Mouse (Mus musculus): Measurements from ENCODE around the gene Olfr681. TPM values are rescaled to one million over a fixed set of nuclear protein-coding genes. Genes with fewer than 3 reads are reported as not detected.

Gene Olfr681
- polyA plus RNA-seq (2015; fragmentation: Illumina TruSeq; extraction: RNeasy Lipid Tissue Mini Kit (QIAGEN cat#74804); ENCODE audit: insufficient read depth, low read depth, low replicate concordance): not detected

DNA sequence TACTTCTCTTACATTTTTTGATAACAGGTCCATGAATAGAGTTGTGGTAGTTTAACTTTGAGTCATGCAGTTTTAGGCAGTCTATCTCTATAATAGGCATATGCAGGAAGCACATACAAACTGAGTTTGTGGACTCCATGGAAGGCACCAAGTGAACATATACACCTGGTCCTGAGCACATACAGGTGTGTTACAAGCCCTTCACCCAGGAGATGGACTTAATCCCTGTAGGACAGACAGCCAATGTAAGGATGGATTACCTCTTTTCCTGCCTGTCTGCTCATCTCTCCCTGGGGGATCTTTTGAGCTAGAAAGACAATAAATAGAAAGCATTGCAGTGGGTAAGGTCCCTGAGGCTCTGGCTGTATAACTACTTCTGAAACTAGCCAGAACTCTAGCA lies at the start of gene Olfr681:
Gene Olfr681, plus strand, starts transcription at position 301 of the 400 bp plus-strand sequence.

DNA sequence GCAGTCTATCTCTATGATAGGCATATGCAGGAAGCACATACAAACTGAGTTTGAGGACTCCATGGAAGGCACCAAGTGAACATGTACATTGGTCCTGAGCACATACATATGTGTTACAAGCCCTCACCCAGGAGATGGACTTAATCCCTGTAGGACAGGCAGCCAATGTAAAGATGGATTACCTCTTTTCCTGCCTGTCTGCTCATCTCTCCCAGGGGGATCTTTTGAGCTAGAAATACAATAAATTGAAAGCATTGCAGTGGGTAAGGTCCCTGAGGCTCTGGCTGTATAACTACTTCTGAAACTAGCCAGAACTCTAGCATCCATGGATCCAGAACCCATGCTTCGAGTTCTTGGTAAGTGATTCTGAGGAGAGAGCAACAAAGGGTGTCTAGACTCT lies 35.7 kb upstream of the Olfr681 start, which contains the start of gene Olfr679:
Gene Olfr679, plus strand, starts transcription at position 301 of the 400 bp plus-strand sequence.

DNA sequence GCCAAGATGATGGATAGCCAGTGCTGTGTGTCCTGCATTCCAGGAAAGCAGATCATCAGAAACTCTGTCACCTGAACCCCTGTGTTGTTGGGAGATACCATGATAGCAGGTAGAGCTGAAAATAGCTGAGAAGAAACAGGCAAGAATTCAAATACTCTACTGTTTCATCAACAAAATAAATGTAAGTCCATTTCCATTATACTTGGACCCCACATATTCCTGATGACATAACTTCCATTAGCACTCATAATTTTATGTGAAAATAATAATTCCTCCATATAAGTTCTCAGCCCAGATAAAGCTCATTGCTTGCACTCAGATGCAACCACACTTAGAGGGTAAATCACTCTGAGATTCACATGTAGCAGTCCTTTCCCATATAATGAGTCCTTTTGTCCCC lies 23.9 kb upstream of the Olfr681 start, which contains the start of gene Olfr680-ps1:
Gene Olfr680-ps1, minus strand, starts transcription at position 101 of the 400 bp plus-strand sequence.

GRCm38 (mm10) chr7:105146912-105147311 lies 30.3 kb downstream of the Olfr681 start, which contains the start of gene Olfr683:
Gene Olfr683 (minus strand): TSS chr7:105147012.

GRCm38 (mm10) chr7:105163553-105163952 lies 46.9 kb downstream of the Olfr681 start, which contains the start of gene Olfr684:
Gene Olfr684 (minus strand): TSS chr7:105163653.

Other genes starting within 250 kb of the Olfr681 start
- gene Olfr665, start 238.8 kb upstream of the Olfr681 start, polyA plus RNA-seq (2015; fragmentation: Illumina TruSeq; extraction: RNeasy Lipid Tissue Mini Kit (QIAGEN cat#74804); ENCODE audit: insufficient read depth, low read depth, low replicate concordance): not detected
- gene Olfr666, start 220.9 kb upstream of the Olfr681 start, polyA plus RNA-seq (2015; fragmentation: Illumina TruSeq; extraction: RNeasy Lipid Tissue Mini Kit (QIAGEN cat#74804); ENCODE audit: insufficient read depth, low read depth, low replicate concordance): not detected
- gene Olfr667, start 195.4 kb upstream of the Olfr681 start, polyA plus RNA-seq (2015; fragmentation: Illumina TruSeq; extraction: RNeasy Lipid Tissue Mini Kit (QIAGEN cat#74804); ENCODE audit: insufficient read depth, low read depth, low replicate concordance): not detected
- not detected for gene Olfr668, start 188.8 kb upstream of the Olfr681 start, polyA plus RNA-seq (2015; fragmentation: Illumina TruSeq; extraction: RNeasy Lipid Tissue Mini Kit (QIAGEN cat#74804); ENCODE audit: insufficient read depth, low read depth, low replicate concordance)
- gene Olfr669, start 182.6 kb upstream of the Olfr681 start, polyA plus RNA-seq (2015; fragmentation: Illumina TruSeq; extraction: RNeasy Lipid Tissue Mini Kit (QIAGEN cat#74804); ENCODE audit: insufficient read depth, low read depth, low replicate concordance): not detected
- gene Olfr670, start 154.2 kb upstream of the Olfr681 start, polyA plus RNA-seq (2015; fragmentation: Illumina TruSeq; extraction: RNeasy Lipid Tissue Mini Kit (QIAGEN cat#74804); ENCODE audit: insufficient read depth, low read depth, low replicate concordance): not detected
- gene Olfr671, start 137.7 kb upstream of the Olfr681 start, polyA plus RNA-seq (2015; fragmentation: Illumina TruSeq; extraction: RNeasy Lipid Tissue Mini Kit (QIAGEN cat#74804); ENCODE audit: insufficient read depth, low read depth, low replicate concordance): not detected
- not detected for gene Olfr672, start 114.8 kb upstream of the Olfr681 start, polyA plus RNA-seq (2015; fragmentation: Illumina TruSeq; extraction: RNeasy Lipid Tissue Mini Kit (QIAGEN cat#74804); ENCODE audit: insufficient read depth, low read depth, low replicate concordance)
- not detected for gene Olfr675, start 88.4 kb upstream of the Olfr681 start, polyA plus RNA-seq (2015; fragmentation: Illumina TruSeq; extraction: RNeasy Lipid Tissue Mini Kit (QIAGEN cat#74804); ENCODE audit: insufficient read depth, low read depth, low replicate concordance)
- not detected for gene Olfr676, start 84.1 kb upstream of the Olfr681 start, polyA plus RNA-seq (2015; fragmentation: Illumina TruSeq; extraction: RNeasy Lipid Tissue Mini Kit (QIAGEN cat#74804); ENCODE audit: insufficient read depth, low read depth, low replicate concordance)
- not detected for gene Olfr677, start 65.5 kb upstream of the Olfr681 start, polyA plus RNA-seq (2015; fragmentation: Illumina TruSeq; extraction: RNeasy Lipid Tissue Mini Kit (QIAGEN cat#74804); ENCODE audit: insufficient read depth, low read depth, low replicate concordance)
- not detected for gene Olfr678, start 52.4 kb upstream of the Olfr681 start, polyA plus RNA-seq (2015; fragmentation: Illumina TruSeq; extraction: RNeasy Lipid Tissue Mini Kit (QIAGEN cat#74804); ENCODE audit: insufficient read depth, low read depth, low replicate concordance)
- not detected for gene Olfr679, start 35.6 kb upstream of the Olfr681 start, polyA plus RNA-seq (2015; fragmentation: Illumina TruSeq; extraction: RNeasy Lipid Tissue Mini Kit (QIAGEN cat#74804); ENCODE audit: insufficient read depth, low read depth, low replicate concordance)
- gene Olfr680-ps1, start 24.0 kb upstream of the Olfr681 start, polyA plus RNA-seq (2015; fragmentation: Illumina TruSeq; extraction: RNeasy Lipid Tissue Mini Kit (QIAGEN cat#74804); ENCODE audit: insufficient read depth, low read depth, low replicate concordance): not detected
- gene Olfr683, start 30.2 kb downstream of the Olfr681 start, polyA plus RNA-seq (2015; fragmentation: Illumina TruSeq; extraction: RNeasy Lipid Tissue Mini Kit (QIAGEN cat#74804); ENCODE audit: insufficient read depth, low read depth, low replicate concordance): not detected
- gene Olfr684, start 46.8 kb downstream of the Olfr681 start, polyA plus RNA-seq (2015; fragmentation: Illumina TruSeq; extraction: RNeasy Lipid Tissue Mini Kit (QIAGEN cat#74804); ENCODE audit: insufficient read depth, low read depth, low replicate concordance): not detected
- gene Olfr685, start 69.2 kb downstream of the Olfr681 start, polyA plus RNA-seq (2015; fragmentation: Illumina TruSeq; extraction: RNeasy Lipid Tissue Mini Kit (QIAGEN cat#74804); ENCODE audit: insufficient read depth, low read depth, low replicate concordance): not detected
- gene Olfr686, start 90.6 kb downstream of the Olfr681 start, polyA plus RNA-seq (2015; fragmentation: Illumina TruSeq; extraction: RNeasy Lipid Tissue Mini Kit (QIAGEN cat#74804); ENCODE audit: insufficient read depth, low read depth, low replicate concordance): not detected
- gene Olfr688, start 171.3 kb downstream of the Olfr681 start, polyA plus RNA-seq (2015; fragmentation: Illumina TruSeq; extraction: RNeasy Lipid Tissue Mini Kit (QIAGEN cat#74804); ENCODE audit: insufficient read depth, low read depth, low replicate concordance): not detected
- gene Olfr689, start 194.3 kb downstream of the Olfr681 start, polyA plus RNA-seq (2015; fragmentation: Illumina TruSeq; extraction: RNeasy Lipid Tissue Mini Kit (QIAGEN cat#74804); ENCODE audit: insufficient read depth, low read depth, low replicate concordance): not detected
- not detected for gene Olfr690, start 217.3 kb downstream of the Olfr681 start, polyA plus RNA-seq (2015; fragmentation: Illumina TruSeq; extraction: RNeasy Lipid Tissue Mini Kit (QIAGEN cat#74804); ENCODE audit: insufficient read depth, low read depth, low replicate concordance)
- gene Olfr691, start 225.4 kb downstream of the Olfr681 start, polyA plus RNA-seq (2015; fragmentation: Illumina TruSeq; extraction: RNeasy Lipid Tissue Mini Kit (QIAGEN cat#74804); ENCODE audit: insufficient read depth, low read depth, low replicate concordance): not detected